Mouse (Mus musculus) stomach, postnatal 0 days (tissue): ENCODE results near the gene Adamts12.

Experiments used
- CTCF ChIP-seq: IDR thresholded peaks from 2 replicates; pipeline ENCODE4 v1.5.1; 2016; ENCODE audit warnings: antibody characterized with exemption, low read depth, mild to moderate bottlenecking, moderate library complexity
- EP300 ChIP-seq: optimal IDR thresholded peaks from 2 replicates; pipeline ENCODE3; 2016; ENCODE audit warnings: antibody characterized with exemption

DNA sequence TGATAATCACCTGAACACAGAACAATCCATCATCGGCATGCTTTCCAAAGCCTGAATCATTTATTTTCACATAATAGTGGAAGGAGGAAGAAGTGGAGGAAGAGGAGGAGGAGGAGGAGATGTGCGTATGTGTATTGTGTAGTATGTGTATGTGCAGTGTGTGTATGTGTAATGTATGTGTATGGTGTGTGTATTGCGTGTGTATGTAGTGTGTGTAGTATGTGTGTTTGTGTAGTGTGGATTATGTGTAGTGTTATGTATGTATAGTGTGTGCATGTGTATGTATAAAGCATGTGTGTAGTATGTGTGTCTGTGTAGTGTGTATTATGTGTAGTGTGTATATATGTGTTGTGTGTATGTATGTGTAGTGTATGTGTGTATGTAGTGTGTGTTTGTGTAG lies 19.1 kb downstream of the Adamts12 start:
- no peak for TF ChIP-seq CTCF
- no peak for TF ChIP-seq EP300
